Mouse (Mus musculus) thymus, postnatal 36 days (tissue): ENCODE data around the gene Ostc.

Experiments used
- DNase-seq, 2 experiments: peaks; one replicate each; pipeline ENCODE4 v3.0.0; 2022; ENCODE audit warnings: mixed read lengths in 2 of 2

The Ostc gene

DNA sequence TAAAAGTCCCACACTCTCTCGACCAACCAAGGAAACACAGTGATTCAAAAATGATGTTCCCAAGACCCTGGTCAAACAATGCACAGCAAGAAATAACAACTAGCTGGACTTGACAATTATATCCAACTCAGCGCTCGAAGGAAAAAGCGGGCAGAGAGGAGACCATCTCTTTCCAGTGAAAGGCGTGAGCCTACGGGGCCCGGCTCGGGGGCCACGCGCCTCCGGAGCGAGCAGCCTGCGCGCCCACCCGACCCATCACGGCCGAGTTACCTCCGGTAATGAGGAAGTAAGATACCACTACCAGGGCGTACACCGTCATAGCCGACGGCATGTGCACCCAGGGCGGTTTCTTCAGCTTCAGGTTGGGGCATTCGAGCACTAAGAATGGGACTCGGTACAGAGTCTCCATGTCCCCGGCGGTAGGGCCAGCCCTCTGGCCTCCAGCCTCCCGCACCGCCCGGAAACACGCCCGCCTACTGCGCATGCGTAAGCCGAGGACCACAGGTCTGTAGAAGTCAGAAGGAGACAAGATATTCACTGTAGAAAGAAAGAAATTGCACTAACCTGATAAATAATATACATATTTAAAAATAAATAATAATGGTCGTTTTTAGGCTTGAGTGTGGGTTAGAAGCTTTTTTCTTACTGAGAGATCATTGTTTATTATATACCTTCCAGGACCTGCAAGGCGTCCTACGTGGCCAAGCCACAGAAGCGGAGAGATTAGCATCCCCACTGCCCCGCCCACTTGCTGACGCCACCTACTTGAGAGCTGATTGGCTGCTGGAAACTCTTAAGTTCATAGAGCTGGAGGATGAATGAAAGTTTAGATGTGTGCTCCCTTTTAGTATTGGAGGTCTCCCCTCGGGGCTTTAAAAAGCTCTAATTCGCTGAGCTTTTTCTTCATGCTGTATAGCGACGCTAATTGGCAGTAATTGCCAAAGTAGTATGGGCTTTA is at the start of gene Ostc:
Ostc (minus strand) TSS at position 478 of the 958 bp plus-strand sequence.
- peak; percentile 95 to 97 for DNase-seq

DNA sequence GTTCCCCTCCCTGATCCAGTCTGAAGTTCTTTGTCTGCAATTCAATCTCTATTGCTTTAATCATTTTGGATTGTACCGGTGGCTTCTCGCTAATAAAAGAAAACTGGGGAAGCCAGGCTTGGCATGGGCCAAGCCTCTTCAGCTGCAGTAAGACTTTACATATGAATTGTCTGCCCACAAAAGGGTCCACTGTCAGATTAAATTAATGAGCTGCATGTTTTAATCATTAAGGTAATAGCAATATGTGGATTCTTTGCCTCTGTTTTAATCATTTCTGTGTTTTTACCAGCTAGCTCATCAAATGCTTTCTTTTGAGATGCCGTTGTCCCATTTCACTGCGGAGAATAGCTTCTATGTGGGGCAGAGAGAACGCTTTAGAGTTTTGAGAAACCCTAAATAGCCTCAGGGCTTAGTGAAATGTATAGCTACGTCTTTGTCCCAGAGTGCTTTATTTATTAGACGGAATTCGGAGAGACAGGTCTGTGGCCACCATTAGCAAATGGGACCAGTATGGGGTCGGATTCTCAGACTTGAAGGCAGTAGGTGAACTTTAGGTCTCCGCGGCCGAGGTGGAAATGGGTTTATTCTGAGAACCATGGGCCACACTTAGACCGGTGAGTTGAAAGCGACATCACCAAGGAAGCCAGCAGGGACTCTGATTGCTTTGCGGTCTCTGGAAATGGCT is 49.1 kb upstream of the Ostc start:
- no peak for DNase-seq

- DNase-seq: no peak
These were observed 48.0 kb upstream of the Ostc start for GRCm38 (mm10) chr3:130757117-130757852.

- peak; percentile 11 to 17 for DNase-seq
These were observed 40.0 kb upstream of the Ostc start for GRCm38 (mm10) chr3:130749206-130749605.

DNA sequence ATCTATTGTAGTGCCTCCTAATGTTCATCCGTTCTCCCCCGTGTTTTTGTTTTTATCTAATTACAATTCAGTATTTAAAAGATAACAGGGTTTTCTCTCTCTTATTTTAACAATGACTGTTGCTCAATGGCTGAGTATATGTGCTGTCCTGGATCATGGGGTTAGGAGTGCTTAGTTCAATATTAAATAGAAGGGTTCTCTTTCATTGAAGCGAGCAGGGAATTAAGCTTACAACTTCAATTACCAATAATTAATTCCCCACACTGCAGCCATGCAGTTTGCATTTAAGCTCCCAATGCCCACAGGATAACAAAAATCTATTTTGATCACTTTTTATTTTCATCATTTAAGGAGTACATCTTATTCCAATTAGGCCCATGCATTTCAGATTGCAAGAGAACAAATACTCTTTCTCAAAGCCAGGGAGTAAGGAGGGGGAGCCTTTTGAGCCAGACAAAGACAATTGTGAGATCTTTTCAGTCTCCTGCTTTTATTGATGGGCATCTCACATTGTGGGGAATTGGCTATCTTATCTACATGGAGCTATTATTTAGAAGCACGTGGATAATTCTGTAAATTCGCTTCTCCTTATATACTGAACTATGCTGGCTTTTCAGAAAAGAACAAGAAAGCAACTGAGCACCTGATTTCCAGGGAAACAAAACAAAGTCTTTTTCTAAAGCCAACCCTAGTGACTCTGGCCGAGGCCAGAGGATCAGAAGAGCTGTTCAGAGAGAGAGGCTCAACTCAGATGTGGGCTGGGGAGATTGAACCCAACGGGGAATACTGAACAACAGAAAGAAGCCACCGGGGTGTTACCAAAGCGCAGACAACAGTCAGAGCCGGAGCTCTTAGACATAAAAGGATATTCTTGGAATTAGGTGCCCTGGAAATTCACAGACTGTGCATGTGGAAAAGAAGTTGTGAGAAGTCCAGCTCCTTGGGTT is 37.7 kb upstream of the Ostc start:
- no peak for DNase-seq

GRCm38 (mm10) chr3:130737652-130738361 is 28.6 kb upstream of the Ostc start:
- no peak for DNase-seq

DNA sequence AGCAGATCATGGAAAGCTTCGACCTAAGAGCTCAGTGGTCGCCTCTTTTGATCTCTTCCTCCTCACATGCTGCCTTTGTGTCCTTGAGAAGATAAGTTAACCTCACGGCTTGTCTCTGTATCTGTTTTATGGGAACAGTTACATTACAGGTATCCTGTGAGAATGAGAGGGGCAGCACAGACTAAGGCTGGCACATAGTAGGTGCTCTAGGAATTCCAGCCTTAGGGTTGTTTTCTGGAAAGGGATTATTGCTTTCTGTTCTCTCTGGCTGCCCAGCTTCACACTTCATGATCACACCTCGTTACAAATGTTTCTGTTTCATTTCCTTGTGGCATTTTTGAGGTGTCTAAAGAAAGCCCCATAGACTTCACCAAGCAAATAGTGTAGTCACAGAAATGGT is 27.5 kb upstream of the Ostc start:
- DNase-seq: no peak

DNA sequence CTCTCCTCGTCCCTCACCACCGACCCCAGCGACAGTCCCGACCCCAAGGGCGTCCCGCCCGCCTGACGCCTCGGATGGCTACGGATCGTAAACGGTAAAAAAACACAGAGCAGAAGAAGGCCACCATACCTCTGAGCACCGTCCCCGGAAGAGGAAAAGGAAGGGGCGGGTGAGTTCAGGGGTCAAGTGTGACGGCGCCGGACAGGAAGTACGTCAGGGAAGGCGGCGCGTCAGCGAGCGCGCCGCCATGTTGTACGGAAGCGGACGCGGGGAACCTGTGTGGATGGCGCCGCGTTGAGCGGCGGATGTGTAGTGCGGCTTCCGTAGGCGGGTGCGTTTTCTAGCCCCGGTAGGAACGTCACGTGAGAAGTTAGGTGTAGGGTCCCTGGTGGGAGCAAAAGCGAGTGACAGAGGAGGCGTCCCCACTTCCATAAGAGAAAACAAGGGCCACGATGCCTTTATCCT is 21.0 kb upstream of the Ostc start, which contains the start of gene Rpl34:
Rpl34 (minus strand) TSS at position 210 of the 465 bp plus-strand sequence.
- DNase-seq: peak; percentile 88 to 93

- peak; percentile 44 to 52 for DNase-seq
These were observed 20.4 kb upstream of the Ostc start for GRCm38 (mm10) chr3:130729472-130730188.

- DNase-seq: no peak
These were observed 18.4 kb upstream of the Ostc start for GRCm38 (mm10) chr3:130727676-130728075.

DNA sequence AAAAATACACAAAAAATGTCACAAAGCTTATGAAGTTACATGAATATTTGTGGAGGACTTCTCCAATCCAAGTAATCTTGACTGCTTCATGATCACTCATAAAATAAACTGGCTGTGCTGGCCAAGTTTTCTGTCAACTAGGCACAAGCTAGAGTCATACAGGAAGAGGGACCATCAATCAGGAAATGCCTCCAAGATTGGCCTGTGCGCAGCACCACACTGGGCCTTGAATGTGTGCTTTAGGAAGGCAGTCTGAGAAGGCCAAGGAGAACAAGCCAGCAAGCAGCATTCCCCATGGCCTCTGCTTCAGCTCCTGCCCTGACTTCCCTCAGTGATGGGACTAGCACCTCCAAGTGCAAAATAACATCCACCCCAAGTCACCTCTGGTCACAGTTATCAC is 17.8 kb upstream of the Ostc start:
- DNase-seq: no peak

GRCm38 (mm10) chr3:130725718-130726117 is 16.5 kb upstream of the Ostc start:
- DNase-seq: no peak

GRCm38 (mm10) chr3:130722733-130723478 is 13.7 kb upstream of the Ostc start:
- no peak for DNase-seq

DNA sequence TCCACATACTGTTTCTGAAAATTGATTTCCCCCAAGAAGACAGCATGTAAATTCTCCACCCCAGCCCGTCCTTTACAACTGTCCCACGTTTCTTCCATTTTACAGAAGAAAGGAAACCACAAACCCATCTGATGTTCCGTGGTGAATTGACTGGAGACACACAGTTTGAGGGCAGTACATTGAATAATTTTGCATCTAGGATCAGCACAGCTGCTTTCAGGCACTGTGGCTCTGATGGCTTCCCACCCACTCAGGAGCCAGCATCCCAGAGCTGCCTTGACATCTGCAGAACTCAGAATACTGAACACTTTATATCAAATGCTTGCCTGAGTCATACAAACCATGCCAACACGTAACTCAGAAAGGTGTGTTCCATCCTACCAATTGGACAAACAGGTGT is 11.0 kb upstream of the Ostc start:
- DNase-seq: no peak

GRCm38 (mm10) chr3:130718871-130719270 is 9.6 kb upstream of the Ostc start:
- no peak for DNase-seq

GRCm38 (mm10) chr3:130716555-130716954 is 7.3 kb upstream of the Ostc start:
- DNase-seq: no peak

DNA sequence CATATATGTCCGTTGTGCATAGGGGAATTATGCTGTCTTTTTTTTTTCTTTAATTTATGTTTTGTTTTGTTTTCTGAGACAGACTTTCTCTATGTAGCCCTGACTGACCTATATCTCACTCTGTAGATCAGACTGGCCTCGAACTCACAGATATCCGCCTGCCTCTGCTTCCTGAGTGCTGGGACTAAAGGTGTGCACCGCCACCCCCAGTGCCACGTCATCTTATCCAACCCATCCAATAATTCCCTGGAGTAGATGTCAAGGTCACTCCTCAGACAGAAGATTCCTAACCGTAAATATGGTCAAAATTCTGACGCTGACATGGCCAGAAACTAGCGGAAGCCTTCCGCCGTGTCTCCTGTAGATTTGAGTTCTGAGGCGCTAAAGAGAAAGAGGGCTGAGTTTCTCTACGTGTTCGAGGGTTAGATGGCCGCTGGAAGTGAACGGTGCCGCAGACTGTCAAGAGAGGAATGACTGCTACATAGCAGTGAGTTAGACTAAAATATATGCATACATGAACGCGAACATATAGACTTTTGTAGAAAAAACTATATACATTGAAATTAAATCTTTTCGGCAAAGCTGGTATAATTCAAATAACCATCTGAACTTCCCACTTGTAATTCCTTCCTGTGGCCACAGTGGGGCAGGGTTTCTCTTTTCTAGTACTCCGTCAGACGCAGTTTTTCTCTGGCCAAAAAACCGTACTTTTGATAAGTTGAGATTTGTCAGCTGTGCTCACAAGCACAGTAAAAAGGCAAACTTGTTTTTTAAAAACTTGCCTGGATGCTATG is 5.7 kb upstream of the Ostc start:
- peak; percentile 51 to 66 for DNase-seq

DNA sequence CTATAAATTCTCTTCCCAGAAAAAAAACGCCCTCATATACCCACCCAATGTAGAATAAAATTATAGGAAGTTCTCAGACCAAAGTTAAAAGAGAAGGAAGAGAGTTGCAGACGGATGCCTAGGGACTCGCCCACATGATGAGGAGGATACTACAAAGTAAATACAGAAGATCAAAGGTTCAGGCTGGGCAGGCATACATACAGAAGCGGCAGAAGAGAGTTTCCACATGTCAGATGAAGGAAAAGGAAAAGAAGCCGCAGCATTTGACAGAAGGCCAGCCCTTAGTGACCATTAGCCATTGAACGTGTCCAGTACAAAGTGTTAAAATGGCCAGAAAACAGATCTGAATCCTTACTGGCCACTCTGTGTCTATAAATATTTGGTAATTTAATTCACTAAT is 3.6 kb upstream of the Ostc start:
- no peak for DNase-seq

GRCm38 (mm10) chr3:130710103-130710502 is 859 bp upstream of the Ostc start:
- no peak for DNase-seq
